Mouse (Mus musculus): Measurements from ENCODE around the gene Sntg2.

Gene Sntg2

GRCm38 (mm10) chr12:30372933-30373501 is at the start of gene Sntg2:
Sntg2 (minus strand) TSS chr12:30373375.
- DNase-seq (ENCODE audit: low spot score in 2 of 2): peak; percentile 65 to 74

GRCm38 (mm10) chr12:30416547-30416946 is 43.4 kb upstream of the Sntg2 start:
- no peak for DNase-seq (ENCODE audit: low spot score in 2 of 2)

- DNase-seq (ENCODE audit: low spot score in 2 of 2): no peak
These were observed 42.8 kb upstream of the Sntg2 start for GRCm38 (mm10) chr12:30415981-30416380.

GRCm38 (mm10) chr12:30402651-30403050 is 29.5 kb upstream of the Sntg2 start:
- DNase-seq (ENCODE audit: low spot score in 2 of 2): no peak

GRCm38 (mm10) chr12:30400531-30400930 is 27.4 kb upstream of the Sntg2 start:
- no peak for DNase-seq (ENCODE audit: low spot score in 2 of 2)

- DNase-seq (ENCODE audit: low spot score in 2 of 2): no peak
These were observed 26.9 kb upstream of the Sntg2 start for GRCm38 (mm10) chr12:30400114-30400513.

GRCm38 (mm10) chr12:30372293-30372692 is 882 bp downstream of the Sntg2 start:
- no peak for DNase-seq (ENCODE audit: low spot score in 2 of 2)

GRCm38 (mm10) chr12:30369786-30370185 is 3.4 kb downstream of the Sntg2 start:
- DNase-seq (ENCODE audit: low spot score in 2 of 2): peak; percentile 60 to 87

- no peak for DNase-seq (ENCODE audit: low spot score in 2 of 2)
These were observed 4.0 kb downstream of the Sntg2 start for GRCm38 (mm10) chr12:30369141-30369540.

- DNase-seq (ENCODE audit: low spot score in 2 of 2): no peak
These were observed 10.9 kb downstream of the Sntg2 start for GRCm38 (mm10) chr12:30362306-30362705.

GRCm38 (mm10) chr12:30357666-30358065 is 15.5 kb downstream of the Sntg2 start:
- no peak for DNase-seq (ENCODE audit: low spot score in 2 of 2)

- DNase-seq (ENCODE audit: low spot score in 2 of 2): no peak
These were observed 20.8 kb downstream of the Sntg2 start for GRCm38 (mm10) chr12:30352393-30352792.

GRCm38 (mm10) chr12:30348036-30348435 is 25.1 kb downstream of the Sntg2 start:
- DNase-seq (ENCODE audit: low spot score in 2 of 2): no peak

GRCm38 (mm10) chr12:30347284-30347683 is 25.9 kb downstream of the Sntg2 start:
- no peak for DNase-seq (ENCODE audit: low spot score in 2 of 2)

- DNase-seq (ENCODE audit: low spot score in 2 of 2): no peak
These were observed 28.4 kb downstream of the Sntg2 start for GRCm38 (mm10) chr12:30344806-30345205.

GRCm38 (mm10) chr12:30336301-30336700 is 36.9 kb downstream of the Sntg2 start:
- DNase-seq (ENCODE audit: low spot score in 2 of 2): no peak

GRCm38 (mm10) chr12:30334502-30334901 is 38.7 kb downstream of the Sntg2 start:
- no peak for DNase-seq (ENCODE audit: low spot score in 2 of 2)

GRCm38 (mm10) chr12:30317971-30318370 is 55.2 kb downstream of the Sntg2 start:
- no peak for DNase-seq (ENCODE audit: low spot score in 2 of 2)

GRCm38 (mm10) chr12:30313021-30313420 is 60.2 kb downstream of the Sntg2 start:
- no peak for DNase-seq (ENCODE audit: low spot score in 2 of 2)

GRCm38 (mm10) chr12:30308197-30308939 is 64.8 kb downstream of the Sntg2 start:
- DNase-seq (ENCODE audit: low spot score in 2 of 2): no peak

- no peak for DNase-seq (ENCODE audit: low spot score in 2 of 2)
These were observed 80.2 kb downstream of the Sntg2 start for GRCm38 (mm10) chr12:30292724-30293560.

- no peak for DNase-seq (ENCODE audit: low spot score in 2 of 2)
These were observed 86.1 kb downstream of the Sntg2 start for GRCm38 (mm10) chr12:30286888-30287573.

All from frontal cortex, postnatal 10 days (tissue).